Mouse (Mus musculus): ENCODE measurements around the gene Gm14459. TPM values are rescaled to one million over a fixed set of nuclear protein-coding genes. Genes with fewer than 3 reads are reported as not detected.
"Not testable (repeated sequence)": the region's sequence is repeated elsewhere in the genome, so short reads cannot be mapped to it uniquely, and the experiment has no call there.

Gene Gm14459
- polyA plus RNA-seq (2014; fragmentation: Nextera tagmentation; extraction: Ambion mirVana), result not detected in 2 replicates

DNA sequence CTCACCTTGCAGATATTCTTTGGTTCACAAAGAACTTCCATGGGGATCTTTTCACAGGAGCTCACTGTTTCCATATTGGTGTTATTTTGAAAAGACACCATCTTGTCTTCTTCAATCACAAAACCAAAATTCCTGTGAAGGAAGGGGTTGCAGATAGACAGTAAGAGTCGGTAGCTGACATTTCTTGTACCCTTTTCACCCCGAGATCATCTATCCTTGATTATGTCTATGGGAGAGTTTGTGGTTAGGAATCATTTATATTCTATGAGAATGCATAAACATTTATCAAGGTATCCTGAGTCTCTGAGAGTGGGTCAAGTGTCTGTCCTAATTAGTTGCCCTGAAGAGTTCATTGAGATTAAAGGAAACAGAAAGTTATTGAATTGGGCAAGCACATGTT, at the start of gene Gm14459:
Gene Gm14459, minus strand, starts transcription at position 101 of the 400 bp plus-strand sequence.
- Histone ChIP-seq H3K9me3 (ENCODE audit: control insufficient read depth, low read length) (no peaks in the 10 kb centered on the region), H3K4me3 (ENCODE audit: low read depth, low read length) (no peak within 1 kb of the TSS), H3K4me1 (replicated peaks; ENCODE audit: control insufficient read depth, insufficient read depth, low read length) (no peaks in the 10 kb centered on the region), H3K36me3 (ENCODE audit: control insufficient read depth, insufficient read depth, low read length) (no peaks in the 10 kb centered on the region), H3K4me2 (ENCODE audit: low read length) (no peak within 1 kb of the TSS), H3K27ac (ENCODE audit: low read depth) (no peak within 1 kb of the TSS), H3K9ac (ENCODE audit: low read length) (no peak within 1 kb of the TSS), H3K27me3 (replicated peaks; ENCODE audit: control insufficient read depth, insufficient read depth, low read length) (no peaks in the 10 kb centered on the region)
- 84% methylated on average over 2 of the region's 2 CpGs for WGBS
- no peak for ATAC-seq (replicated peaks; ENCODE audit: low FRiP score, low TSS enrichment, low read depth)
- DNase-seq (ENCODE audit: low spot score), result no peak

- 72% methylated on average over 4 of the region's 4 CpGs for WGBS
- not testable (repeated sequence) for H3K27ac ChIP-seq (ENCODE audit: low read depth); ATAC-seq (replicated peaks; ENCODE audit: low FRiP score, low TSS enrichment, low read depth)
These were observed 23.4 kb upstream of the Gm14459 start, which contains the start of gene Ssxb6 for GRCm38 (mm10) chrX:8548155-8548554. Ssxb6 (minus strand) TSS chrX:8548255.

More at GRCm38 (mm10) chrX:8548155-8548554, 23.4 kb upstream of the Gm14459 start, which contains the start of gene Ssxb6:
- not testable (repeated sequence) for H3K9me3 ChIP-seq (ENCODE audit: control insufficient read depth, low read length); H3K27me3 ChIP-seq (replicated peaks; ENCODE audit: control insufficient read depth, insufficient read depth, low read length); H3K4me2 ChIP-seq (ENCODE audit: low read length); H3K9ac ChIP-seq (ENCODE audit: low read length); H3K4me1 ChIP-seq (replicated peaks; ENCODE audit: control insufficient read depth, insufficient read depth, low read length); DNase-seq (ENCODE audit: low spot score); H3K4me3 ChIP-seq (ENCODE audit: low read depth, low read length); H3K36me3 ChIP-seq (ENCODE audit: control insufficient read depth, insufficient read depth, low read length)

Other genes starting within 250 kb of the Gm14459 start
- not detected in 2 replicates for gene Ssxb10, start 197.5 kb downstream of the Gm14459 start, polyA plus RNA-seq (2014; fragmentation: Nextera tagmentation; extraction: Ambion mirVana)
- not detected in 2 replicates for gene Ssxb9, start 158.0 kb downstream of the Gm14459 start, polyA plus RNA-seq (2014; fragmentation: Nextera tagmentation; extraction: Ambion mirVana)
- gene Ssxb1, start 111.6 kb downstream of the Gm14459 start, polyA plus RNA-seq (2014; fragmentation: Nextera tagmentation; extraction: Ambion mirVana), result not detected in 2 replicates
- not detected in 2 replicates for gene Ssxb2, start 63.2 kb downstream of the Gm14459 start, polyA plus RNA-seq (2014; fragmentation: Nextera tagmentation; extraction: Ambion mirVana)
- not detected in 2 replicates for gene Ssxb6, start 23.3 kb upstream of the Gm14459 start, polyA plus RNA-seq (2014; fragmentation: Nextera tagmentation; extraction: Ambion mirVana)
- gene Ssxb3, start 66.9 kb upstream of the Gm14459 start, polyA plus RNA-seq (2014; fragmentation: Nextera tagmentation; extraction: Ambion mirVana), result not detected in 2 replicates
- gene Ssxb8, start 165.9 kb upstream of the Gm14459 start, polyA plus RNA-seq (2014; fragmentation: Nextera tagmentation; extraction: Ambion mirVana), result not detected in 2 replicates
- not detected in 2 replicates for gene Ssx9, start 223.5 kb upstream of the Gm14459 start, polyA plus RNA-seq (2014; fragmentation: Nextera tagmentation; extraction: Ambion mirVana)